Comparison of ENCODE assay signal across 23 mouse cellular contexts in genomic region chr6:50586316-50586715, GRCm38 (mm10). TPM values are rescaled to one million over a fixed set of nuclear protein-coding genes. Genes with fewer than 3 reads are reported as not detected.
A peak's percentile ranks its signal among the peaks of the same experiment; 100 is the strongest.
DNase-seq lines count a peak whose midpoint lies in the region; ATAC-seq lines count a peak whose summit lies in the region.
"Had no signal": no experiment of that assay in that cellular context is flagged by ENCODE, and none has a peak within 500 bp of the region (broad histone marks: within the 10 kb centered on the region; RNA-seq: fewer than 3 reads in every experiment).

No protein-coding gene starts in this region.

- 0 out of 2 replicates have a peak, but pooled peaks have one; percentile 53 for ATAC-seq in liver, embryonic 16.5 days (ENCODE audit: low read depth)
- ATAC-seq in liver, embryonic 12.5 days, result no peak
- ATAC-seq: CD4-positive, CD25-positive, alpha-beta regulatory T cell, adult 4 months; forebrain, embryonic 14.5 days had no signal

- WGBS in liver, embryonic 16.5 days (ENCODE audit: insufficient replicate concordance), result 61% methylated on average over 5 of the region's 5 CpGs
- WGBS in liver, embryonic 12.5 days (ENCODE audit: insufficient replicate concordance), result 57% methylated on average over 5 of the region's 5 CpGs

- H3K4me2 ChIP-seq in liver, embryonic 16.5 days (ENCODE audit: low read depth, low read length), result no peak overlapping the region
- H3K4me2 ChIP-seq in liver, embryonic 12.5 days, result no peak overlapping the region
- H3K4me2 ChIP-seq: embryonic facial prominence, embryonic 15.5 days; heart, embryonic 13.5 days had no signal

- no peaks in the 10 kb centered on the region for H3K9me3 ChIP-seq in liver, embryonic 16.5 days (replicated peaks; ENCODE audit: control insufficient read depth, low read length)
- no peaks in the 10 kb centered on the region for H3K9me3 ChIP-seq in liver, embryonic 12.5 days (replicated peaks)
- H3K9me3 ChIP-seq: embryonic facial prominence, embryonic 15.5 days; forebrain, embryonic 10.5 days; G1E; heart, embryonic 13.5 days had no signal

- no peaks in the 10 kb centered on the region for H3K36me3 ChIP-seq in liver, embryonic 16.5 days (ENCODE audit: control insufficient read depth, insufficient read depth)
- H3K36me3 ChIP-seq in liver, embryonic 12.5 days, result no peaks in the 10 kb centered on the region
- H3K36me3 ChIP-seq: embryonic facial prominence, embryonic 15.5 days; forebrain, embryonic 10.5 days; G1E had no signal

- H3K4me3 ChIP-seq in liver, embryonic 16.5 days (ENCODE audit: low read depth, low read length), result no peak overlapping the region
- H3K4me3 ChIP-seq in liver, embryonic 12.5 days, result no peak overlapping the region
- H3K4me3 ChIP-seq: embryonic facial prominence, embryonic 15.5 days; erythroblast, embryonic 14.5 days; forebrain, embryonic 10.5 days; gastrocnemius, adult 2 months; heart, embryonic 13.5 days had no signal

- H3K27ac ChIP-seq in liver, embryonic 16.5 days (ENCODE audit: low read length), result no peak overlapping the region
- no peak overlapping the region for H3K27ac ChIP-seq in liver, embryonic 12.5 days
- H3K27ac ChIP-seq: embryonic facial prominence, embryonic 15.5 days; forebrain, embryonic 10.5 days; gastrocnemius, adult 2 months had no signal

- H3K27me3 ChIP-seq in liver, embryonic 16.5 days (ENCODE audit: control insufficient read depth, insufficient read depth, low read depth, low read length), result no peaks in the 10 kb centered on the region
- H3K27me3 ChIP-seq in liver, embryonic 12.5 days (replicated peaks), result no peaks in the 10 kb centered on the region
- H3K27me3 ChIP-seq: embryonic facial prominence, embryonic 15.5 days; heart, embryonic 13.5 days had no signal

- H3K9ac ChIP-seq in liver, embryonic 16.5 days (ENCODE audit: low read depth, low read length), result no peak overlapping the region
- H3K9ac ChIP-seq in liver, embryonic 12.5 days, result no peak overlapping the region
- H3K9ac ChIP-seq: embryonic facial prominence, embryonic 15.5 days; heart, embryonic 13.5 days had no signal

- DNase-seq in embryo, embryonic 10 days (ENCODE audit: low spot score), result peak; percentile 21
- DNase-seq in embryo, embryonic 9.5 days (ENCODE audit: extremely low spot score), result no peak
- peak; percentile 64 for DNase-seq in kidney, adult 9 months
- DNase-seq in kidney, postnatal 14 days, result no peak
- peak; percentile 32 for DNase-seq in mesoderm, embryonic 11.5 days (ENCODE audit: low read depth, low spot score)
- DNase-seq: adrenal gland, postnatal 10 days; B cell, adult 2 months; cerebellum, adult 11 months; cerebellum, adult 8-10 months; cerebellum, postnatal 14 days; gastrocnemius, adult 2 months; gastrocnemius, postnatal 25 days; heart, adult 11 months; heart, postnatal 36 days had no signal

- peaks cover 6% of the 10 kb centered on the region; the same call in 1 of the 2 replicates for H3K4me1 ChIP-seq in liver, embryonic 16.5 days (ENCODE audit: control insufficient read depth, low read depth, low read length)
- H3K4me1 ChIP-seq in liver, embryonic 12.5 days, result peaks cover 7% of the 10 kb centered on the region; the same call in 1 of the 2 replicates
- H3K4me1 ChIP-seq: forebrain, embryonic 10.5 days had no signal

RNA-seq across cellular contexts. Expression of gene 4921507P07Rik, which starts 10.1 kb away (rescaled TPM):
- 0.21 and 0.32 TPM in 2 replicates for polyA plus RNA-seq in liver, embryonic 16.5 days (2015; fragmentation: Nextera tagmentation; extraction: Ambion mirVana)
- polyA plus RNA-seq in liver, embryonic 12.5 days (2016; fragmentation: Nextera tagmentation; extraction: Ambion mirVana), result 0.13 and 0.19 TPM in 2 replicates
- polyA plus RNA-seq: erythroblast, embryonic 14.5 days; G1E had no signal

RNA-seq across cellular contexts. Expression of gene Cycs, which starts 20.0 kb away (rescaled TPM):
- 29.6 and 34.9 TPM in 2 replicates for polyA plus RNA-seq in liver, embryonic 16.5 days (2015; fragmentation: Nextera tagmentation; extraction: Ambion mirVana)
- 63.0 and 63.2 TPM in 2 replicates for polyA plus RNA-seq in liver, embryonic 12.5 days (2016; fragmentation: Nextera tagmentation; extraction: Ambion mirVana)

Comparison
In these comparisons a context has a peak if more than half of its experiments do, and no peak if none do; other contexts are left out.
1. DNase-seq: peak in embryo, embryonic 10 days (single experiment), kidney, adult 9 months (single experiment) and mesoderm, embryonic 11.5 days (single experiment); none in embryo, embryonic 9.5 days (single experiment) and kidney, postnatal 14 days (single experiment).